Mouse (Mus musculus) bone marrow, adult 2 months (tissue): ENCODE results near the gene Cbfa2t2. TPM values are rescaled to one million over a fixed set of nuclear protein-coding genes. Genes with fewer than 3 reads are reported as not detected.

Experiments used
- H3K27ac ChIP-seq: fragments of 200-500 bp; 2 replicates; pipeline ENCODE4 v1.5.1; 2012; ENCODE audit warnings: low read depth, mild to moderate bottlenecking, control low read depth, inconsistent platforms, low read length; ENCODE audit not compliant: control insufficient read depth, poor library complexity, insufficient read depth
- H3K4me1 ChIP-seq: fragments of 200-500 bp; 2 replicates; pipeline ENCODE4 v1.6.1; 2011; ENCODE audit warnings: low read length; ENCODE audit not compliant: control insufficient read depth, insufficient read depth
- H3K4me3 ChIP-seq: fragments of 200-500 bp; replicated peaks from 2 replicates; pipeline ENCODE3; 2011; ENCODE audit warnings: mild to moderate bottlenecking, low read depth, low read length, control low read depth; ENCODE audit not compliant: control insufficient read depth
- CTCF ChIP-seq: fragments of 200-500 bp; IDR thresholded peaks from 2 replicates; pipeline ENCODE4 v1.5.1; 2011; ENCODE audit warnings: low read length, control low read depth; ENCODE audit not compliant: control insufficient read depth, insufficient read depth
- POLR2A ChIP-seq: fragments of 200-500 bp; IDR thresholded peaks from 2 replicates; pipeline ENCODE4 v1.6.1; 2011; ENCODE audit warnings: low read depth, mild to moderate bottlenecking, control low read depth, low read length, borderline replicate concordance; ENCODE audit not compliant: control insufficient read depth
- WGBS: fragments of 180-500 bp; shearing (Covaris S2); methylation state at CpG from one replicate; pipeline ENCODE4 v1.1.7; 2018; 5-methylcytosine and 5-hydroxymethylcytosine counted together
- polyA plus RNA-seq: library from polyadenylated mRNA; stranded (reverse); fragments of >200 nt; gene quantifications from 2 replicates; pipeline ENCODE4 v1.2.4, GENCODE M21; 2011; ENCODE audit warnings: low replicate concordance; ENCODE audit not compliant: missing spikeins, insufficient read depth, insufficient read length

The Cbfa2t2 gene
- polyA plus RNA-seq, 1 experiment, result 16.4 TPM

DNA sequence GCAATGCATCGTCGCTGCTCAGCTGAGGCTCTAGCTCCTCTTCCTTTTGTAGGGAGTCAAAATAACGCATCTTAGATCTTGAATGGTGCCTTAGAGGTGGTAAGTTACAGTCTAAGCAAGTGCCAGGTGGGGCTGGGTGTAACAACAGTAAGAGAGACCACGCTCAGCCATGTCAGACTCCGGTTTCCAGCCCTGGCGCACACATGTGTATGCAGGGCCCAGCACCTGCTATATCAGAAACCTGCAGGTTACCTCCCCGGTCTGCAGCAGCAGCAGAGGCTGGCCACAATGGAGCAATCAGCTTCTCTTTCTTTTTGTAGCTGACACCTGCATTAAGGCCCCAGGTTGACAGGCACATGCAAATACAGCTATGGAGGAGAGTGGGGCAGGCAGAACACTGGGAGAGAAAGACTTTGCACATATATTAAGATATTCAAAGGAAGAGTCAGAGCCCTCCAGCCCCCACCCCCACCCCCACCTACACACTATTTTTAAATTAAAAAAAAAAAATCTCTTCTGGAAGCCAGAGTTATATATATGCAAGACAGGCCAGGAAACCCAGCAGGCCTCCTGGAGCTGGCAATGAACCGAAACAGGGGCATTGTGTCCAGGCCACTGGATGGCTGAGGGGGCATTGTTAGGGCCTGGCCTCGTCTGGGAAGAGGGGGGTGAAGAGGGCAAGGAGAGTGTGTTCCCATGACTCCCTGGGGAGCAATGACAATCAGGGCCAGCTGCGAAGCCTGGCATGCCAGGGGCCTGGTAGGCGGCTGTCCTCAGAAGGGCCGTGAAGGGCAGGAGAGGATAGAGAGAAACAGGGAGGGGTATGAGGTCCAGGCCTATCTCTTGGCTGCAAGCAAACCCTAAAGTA is 140.8 kb downstream of the Cbfa2t2 start:
- 80% methylated on average over 12 of the region's 12 CpGs for WGBS
- Histone ChIP-seq H3K27ac (no peak overlapping the region), H3K4me3 (no peak overlapping the region), H3K4me1 (peaks cover 2% of the 10 kb centered on the region)
- TF ChIP-seq CTCF, result no peak

DNA sequence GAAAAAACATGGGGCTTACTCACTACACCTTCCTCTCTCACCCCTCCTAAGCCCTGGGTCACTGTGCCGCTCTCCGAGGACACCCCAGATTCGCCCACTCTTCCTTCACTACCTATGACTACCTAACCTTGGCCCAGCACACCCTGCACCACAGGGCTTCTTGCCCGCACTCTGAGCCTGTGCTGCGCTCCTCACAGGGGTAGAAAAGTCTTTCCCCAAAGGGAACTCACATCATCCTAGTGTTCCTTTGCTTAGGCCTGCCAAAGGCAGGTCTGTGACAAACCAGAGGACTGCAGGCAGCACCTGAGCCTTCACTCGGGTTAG is 141.4 kb downstream of the Cbfa2t2 start:
- 92% methylated on average over 6 of the region's 6 CpGs for WGBS
- TF ChIP-seq CTCF, result no peak
- TF ChIP-seq POLR2A, result no peak
- peaks cover 2% of the 10 kb centered on the region for H3K4me1 ChIP-seq
- H3K27ac ChIP-seq, result no peak overlapping the region
- no peak overlapping the region for H3K4me3 ChIP-seq

DNA sequence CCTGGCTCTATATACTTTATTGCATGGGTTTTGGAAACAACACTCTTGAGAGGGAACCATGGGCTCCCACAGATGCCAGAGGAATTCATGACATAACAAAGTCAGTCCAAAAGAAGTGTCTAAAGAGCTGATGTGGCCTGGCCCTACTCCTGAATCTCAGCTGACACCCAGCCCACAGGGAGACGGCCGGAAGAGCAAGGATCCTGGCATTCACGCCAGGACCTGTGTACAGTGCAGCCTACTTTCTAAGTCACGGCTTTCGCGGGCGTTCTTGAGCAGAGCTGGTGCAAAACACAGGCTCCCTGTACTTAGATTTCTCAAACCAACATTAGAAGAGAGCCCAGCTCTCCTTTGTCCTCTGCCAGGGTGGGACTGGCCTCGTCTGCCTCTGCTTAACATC is 144.3 kb downstream of the Cbfa2t2 start:
- WGBS, result 90% methylated on average over 8 of the region's 8 CpGs
- no peak for TF ChIP-seq CTCF
- no peak for TF ChIP-seq POLR2A
- Histone ChIP-seq H3K4me1 (no peaks in the 10 kb centered on the region), H3K27ac (no peak overlapping the region), H3K4me3 (no peak overlapping the region)

DNA sequence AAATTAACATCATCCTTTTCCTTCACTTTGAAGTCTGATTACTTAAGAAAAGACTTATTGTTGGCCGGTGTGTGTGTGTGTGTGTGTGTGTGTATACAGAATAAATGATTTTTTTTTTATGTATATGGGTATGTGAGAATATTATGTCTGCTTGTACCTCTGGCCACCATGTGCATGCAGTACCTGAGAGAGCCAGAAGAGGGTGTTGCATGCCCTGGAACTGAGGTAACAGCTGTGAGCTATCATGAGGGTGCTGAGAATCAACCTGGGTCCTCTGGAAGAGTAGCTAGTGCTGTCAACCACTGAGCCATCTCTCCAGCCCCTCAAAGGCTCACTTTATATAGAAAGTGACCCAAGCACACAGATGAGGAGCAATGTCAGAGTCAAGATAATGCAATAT is 145.1 kb downstream of the Cbfa2t2 start:
- no peak overlapping the region for H3K27ac ChIP-seq
- H3K4me3 ChIP-seq, result no peak overlapping the region
- WGBS, result 91% methylated on average over 1 of the region's 1 CpGs
- H3K4me1 ChIP-seq, result no peaks in the 10 kb centered on the region
- TF ChIP-seq CTCF (0 out of 2 replicates have a peak, but pooled peaks have one; percentile 17), POLR2A (no peak)

DNA sequence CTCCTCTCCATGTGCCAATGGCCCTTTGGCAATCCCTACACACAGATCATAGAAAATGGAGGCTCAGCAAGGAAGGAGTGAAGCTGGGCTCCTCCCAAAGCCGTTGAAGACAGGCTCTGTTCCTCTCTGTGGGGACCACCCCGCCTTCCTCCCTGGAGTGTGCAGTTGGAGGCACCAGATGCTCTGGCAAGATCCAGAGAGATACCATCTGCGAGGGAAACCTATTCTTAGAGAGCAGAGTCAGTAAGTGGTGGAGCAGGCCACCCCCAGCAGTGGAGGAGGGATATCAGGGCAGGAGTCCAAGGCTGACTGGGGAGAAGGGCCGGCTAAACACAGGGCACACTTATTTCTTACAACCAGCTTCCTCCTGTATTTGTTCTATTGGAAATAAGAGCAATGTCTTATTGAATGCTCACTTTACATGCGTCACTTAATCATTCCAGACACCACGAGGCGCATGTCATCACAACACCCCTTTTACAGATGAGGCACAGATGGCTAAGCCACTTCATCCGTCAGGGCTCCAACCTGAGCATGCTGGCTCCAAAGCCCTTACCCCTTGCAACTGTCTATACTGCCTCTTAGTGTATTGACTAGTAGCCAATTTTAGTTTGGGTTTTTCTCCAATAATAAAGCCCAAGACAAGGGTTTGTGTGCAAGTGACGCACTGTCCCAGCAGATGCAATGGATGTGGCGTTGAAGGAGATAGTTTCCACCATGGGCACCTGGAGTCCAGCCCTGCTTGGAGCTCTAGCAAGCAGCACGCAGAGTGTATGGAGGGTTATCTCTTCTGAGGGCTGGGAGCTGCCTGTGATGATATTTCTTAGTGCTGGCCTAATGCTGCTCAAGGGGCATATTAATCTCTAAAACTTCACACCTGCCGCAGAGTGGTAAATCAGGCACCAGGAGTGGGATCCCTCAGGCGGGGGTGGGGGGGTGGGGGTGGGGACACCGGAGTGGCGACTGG is 147.9 kb downstream of the Cbfa2t2 start:
- no peak for TF ChIP-seq POLR2A
- no peak for TF ChIP-seq CTCF
- 57% methylated on average over 15 of the region's 15 CpGs for WGBS

DNA sequence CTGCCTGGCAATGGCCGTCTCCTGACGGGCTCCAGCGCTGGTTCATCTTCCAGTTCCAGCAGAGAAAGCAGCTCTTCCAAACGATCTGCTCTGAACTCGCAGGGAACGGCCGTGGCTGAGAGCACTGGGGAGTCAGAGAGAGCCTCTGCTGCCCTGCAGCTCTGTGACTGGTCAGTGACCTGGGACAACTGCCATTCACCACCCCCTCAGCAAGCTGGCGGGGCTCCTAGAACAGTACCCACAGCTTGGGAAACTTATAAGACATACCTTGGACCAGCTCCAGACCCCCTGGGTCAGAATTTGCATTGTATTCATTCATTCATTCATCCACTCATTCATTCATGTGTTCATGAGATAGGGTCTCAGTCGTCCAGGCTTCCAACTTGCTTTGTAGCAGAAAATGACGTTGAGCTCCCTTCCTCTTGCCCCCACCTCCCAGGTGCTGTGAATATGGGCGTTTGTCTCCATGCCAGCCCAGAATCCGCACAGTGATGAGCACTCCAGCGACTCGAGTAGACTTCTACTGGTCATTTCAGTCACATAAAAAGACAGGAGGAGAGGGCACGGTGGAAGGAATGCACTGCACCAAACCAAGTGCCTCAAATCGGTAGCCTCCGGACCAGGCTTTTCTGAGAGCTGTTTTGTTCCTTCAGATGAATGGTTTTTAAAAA is 148.8 kb downstream of the Cbfa2t2 start:
- TF ChIP-seq POLR2A (no peak), CTCF (no peak)
- H3K27ac ChIP-seq, result no peak overlapping the region
- H3K4me3 ChIP-seq, result no peak overlapping the region
- WGBS, result 76% methylated on average over 17 of the region's 17 CpGs
- H3K4me1 ChIP-seq, result no peaks in the 10 kb centered on the region

More for the DNA sequence above, 147.9 kb downstream of the Cbfa2t2 start:
- no peaks in the 10 kb centered on the region for H3K4me1 ChIP-seq
- H3K4me3 ChIP-seq, result no peak overlapping the region
- no peak overlapping the region for H3K27ac ChIP-seq

DNA sequence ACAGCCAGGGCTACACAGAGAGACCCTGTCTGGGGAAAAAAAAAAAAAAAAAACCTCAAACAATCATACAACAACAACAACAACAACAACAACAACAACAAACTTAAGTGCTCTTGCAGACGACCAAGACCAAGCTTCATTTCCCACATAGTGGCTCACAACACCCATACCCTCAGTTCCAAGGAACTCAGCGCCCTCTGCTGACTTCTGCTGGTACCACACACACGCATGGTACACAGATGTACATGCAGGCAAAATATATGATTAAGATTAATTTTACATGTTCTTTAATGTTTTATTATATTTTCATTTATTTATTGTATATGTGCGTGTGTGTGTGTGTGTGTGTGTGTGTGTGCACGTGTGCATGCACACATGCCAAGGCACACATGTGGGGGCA is 150.1 kb downstream of the Cbfa2t2 start:
- WGBS, result 81% methylated on average over 5 of the region's 5 CpGs
- TF ChIP-seq POLR2A, result no peak
- peak; percentile 77 for TF ChIP-seq CTCF
- H3K4me1 ChIP-seq, result no peaks in the 10 kb centered on the region

More for the DNA sequence above, 150.1 kb downstream of the Cbfa2t2 start:
- H3K27ac ChIP-seq, result no peak overlapping the region
- no peak overlapping the region for H3K4me3 ChIP-seq

Other genes starting within 250 kb of the Cbfa2t2 start
- gene Bpifb1, start 245.7 kb upstream of the Cbfa2t2 start, polyA plus RNA-seq, result not detected in 2 replicates
- gene Bpifb5, start 212.7 kb upstream of the Cbfa2t2 start, polyA plus RNA-seq, result 0.79 and 2.1 TPM in 2 replicates
- not detected in 2 replicates for gene Bpifb9a, start 178.6 kb upstream of the Cbfa2t2 start, polyA plus RNA-seq
- gene Bpifb9b, start 129.3 kb upstream of the Cbfa2t2 start, polyA plus RNA-seq, result not detected in 2 replicates
- 4.4 and 16.3 TPM in 2 replicates for gene Cdk5rap1, start 63.5 kb upstream of the Cbfa2t2 start, polyA plus RNA-seq
- gene Snta1, start 28.4 kb upstream of the Cbfa2t2 start, polyA plus RNA-seq, result 3.3 and 3.6 TPM in 2 replicates
- not detected in 2 replicates for gene 1700003F12Rik, start 110.6 kb downstream of the Cbfa2t2 start, polyA plus RNA-seq
- gene Actl10, start 115.3 kb downstream of the Cbfa2t2 start, polyA plus RNA-seq, result not detected in 2 replicates
- gene Necab3, start 122.4 kb downstream of the Cbfa2t2 start, polyA plus RNA-seq, result 3.5 and 5.3 TPM in 2 replicates
- gene E2f1, start 133.4 kb downstream of the Cbfa2t2 start, polyA plus RNA-seq, result 49.6 and 63.0 TPM in 2 replicates
- 11.3 and 12.1 TPM in 2 replicates for gene Pxmp4, start 167.2 kb downstream of the Cbfa2t2 start, polyA plus RNA-seq
- 1.8 and 2.6 TPM in 2 replicates for gene Zfp341, start 176.8 kb downstream of the Cbfa2t2 start, polyA plus RNA-seq
- gene 4930519P11Rik, start 177.0 kb downstream of the Cbfa2t2 start, polyA plus RNA-seq, result not detected in 2 replicates
- gene Chmp4b, start 215.2 kb downstream of the Cbfa2t2 start, polyA plus RNA-seq, result 132 and 162 TPM in 2 replicates